Mouse (Mus musculus): ENCODE measurements around the gene Gstp2. TPM values are rescaled to one million over a fixed set of nuclear protein-coding genes. Genes with fewer than 3 reads are reported as not detected.

The Gstp2 gene
- polyA plus RNA-seq, 1 experiment from 2014 or later = 13.2 TPM

GRCm38 (mm10) chr19:3990804-3991203, 55.0 kb downstream of the Gstp2 start:
- H3K4me2 ChIP-seq = no peak overlapping the region
- H3K9ac ChIP-seq = no peak overlapping the region
- H3K36me3 ChIP-seq = no peaks in the 10 kb centered on the region
- no peaks in the 10 kb centered on the region for H3K9me3 ChIP-seq
- WGBS = 33% methylated on average over 6 of the region's 6 CpGs
- no peak overlapping the region for H3K27ac ChIP-seq
- peaks cover 9% of the 10 kb centered on the region for H3K4me1 ChIP-seq
- no peak for ATAC-seq (ENCODE audit: insufficient read depth, low FRiP score, low read depth)
- no peak overlapping the region for H3K4me3 ChIP-seq (replicated peaks)
- no peaks in the 10 kb centered on the region for H3K27me3 ChIP-seq (replicated peaks)

Other genes with a start within 250 kb of the Gstp2 start
- 56.9 and 65.3 TPM in 2 replicates for gene Chka, start 194.2 kb downstream of the Gstp2 start, polyA plus RNA-seq (2015; fragmentation: Nextera tagmentation; extraction: Ambion mirVana)
- 34.7 and 42.6 TPM in 2 replicates for gene Tcirg1, start 138.9 kb downstream of the Gstp2 start, polyA plus RNA-seq (2015; fragmentation: Nextera tagmentation; extraction: Ambion mirVana)
- 312 and 320 TPM in 2 replicates for gene Ndufs8, start 133.2 kb downstream of the Gstp2 start, polyA plus RNA-seq (2015; fragmentation: Nextera tagmentation; extraction: Ambion mirVana)
- gene Aldh3b1, start 116.2 kb downstream of the Gstp2 start, polyA plus RNA-seq (2015; fragmentation: Nextera tagmentation; extraction: Ambion mirVana) = 3.6 and 4.2 TPM in 2 replicates
- 21.4 and 22.2 TPM in 2 replicates for gene Unc93b1, start 110.8 kb downstream of the Gstp2 start, polyA plus RNA-seq (2015; fragmentation: Nextera tagmentation; extraction: Ambion mirVana)
- 0.06 and 0.12 TPM in 2 replicates for gene Aldh3b3, start 87.4 kb downstream of the Gstp2 start, polyA plus RNA-seq (2015; fragmentation: Nextera tagmentation; extraction: Ambion mirVana)
- gene Aldh3b2, start 73.7 kb downstream of the Gstp2 start, polyA plus RNA-seq (2015; fragmentation: Nextera tagmentation; extraction: Ambion mirVana) = 14.6 and 22.8 TPM in 2 replicates
- 9.2 and 9.8 TPM in 2 replicates for gene Acy3, start 59.5 kb downstream of the Gstp2 start, polyA plus RNA-seq (2015; fragmentation: Nextera tagmentation; extraction: Ambion mirVana)
- gene Tbx10, start 53.3 kb downstream of the Gstp2 start, polyA plus RNA-seq (2015; fragmentation: Nextera tagmentation; extraction: Ambion mirVana) = 0.21 and 0.31 TPM in 2 replicates
- 32.2 and 33.6 TPM in 2 replicates for gene Nudt8, start 45.4 kb downstream of the Gstp2 start, polyA plus RNA-seq (2015; fragmentation: Nextera tagmentation; extraction: Ambion mirVana)
- gene Gm49405, start 45.4 kb downstream of the Gstp2 start, polyA plus RNA-seq (2015; fragmentation: Nextera tagmentation; extraction: Ambion mirVana) = 3.5 and 3.8 TPM in 2 replicates
- gene Doc2g, start 42.7 kb downstream of the Gstp2 start, polyA plus RNA-seq (2015; fragmentation: Nextera tagmentation; extraction: Ambion mirVana) = 4.0 and 4.5 TPM in 2 replicates
- gene Ndufv1, start 33.2 kb downstream of the Gstp2 start, polyA plus RNA-seq (2015; fragmentation: Nextera tagmentation; extraction: Ambion mirVana) = 198 and 218 TPM in 2 replicates
- gene Gstp1, start 8.0 kb downstream of the Gstp2 start, polyA plus RNA-seq (2015; fragmentation: Nextera tagmentation; extraction: Ambion mirVana) = 711 and 842 TPM in 2 replicates
- 3.3 and 7.1 TPM in 2 replicates for gene Gstp3, start 13.5 kb upstream of the Gstp2 start, polyA plus RNA-seq (2015; fragmentation: Nextera tagmentation; extraction: Ambion mirVana)
- 3.1 and 3.6 TPM in 2 replicates for gene Cabp2, start 35.6 kb upstream of the Gstp2 start, polyA plus RNA-seq (2015; fragmentation: Nextera tagmentation; extraction: Ambion mirVana)
- gene Cdk2ap2, start 51.2 kb upstream of the Gstp2 start, polyA plus RNA-seq (2015; fragmentation: Nextera tagmentation; extraction: Ambion mirVana) = 121 and 130 TPM in 2 replicates
- 12.9 and 16.2 TPM in 2 replicates for gene Pitpnm1, start 54.0 kb upstream of the Gstp2 start, polyA plus RNA-seq (2015; fragmentation: Nextera tagmentation; extraction: Ambion mirVana)
- 79.0 and 91.0 TPM in 2 replicates for gene Aip, start 79.8 kb upstream of the Gstp2 start, polyA plus RNA-seq (2015; fragmentation: Nextera tagmentation; extraction: Ambion mirVana)
- not detected in 2 replicates for gene Gpr152, start 93.8 kb upstream of the Gstp2 start, polyA plus RNA-seq (2015; fragmentation: Nextera tagmentation; extraction: Ambion mirVana)
- gene Cabp4, start 98.0 kb upstream of the Gstp2 start, polyA plus RNA-seq (2015; fragmentation: Nextera tagmentation; extraction: Ambion mirVana) = 0.13 and 0.19 TPM in 2 replicates
- 164 and 180 TPM in 2 replicates for gene Coro1b, start 102.6 kb upstream of the Gstp2 start, polyA plus RNA-seq (2015; fragmentation: Nextera tagmentation; extraction: Ambion mirVana)
- gene Ptprcap, start 107.6 kb upstream of the Gstp2 start, polyA plus RNA-seq (2015; fragmentation: Nextera tagmentation; extraction: Ambion mirVana) = 6.4 and 7.5 TPM in 2 replicates
- 44.7 and 49.5 TPM in 2 replicates for gene Rps6kb2, start 117.3 kb upstream of the Gstp2 start, polyA plus RNA-seq (2015; fragmentation: Nextera tagmentation; extraction: Ambion mirVana)
- gene Carns1, start 129.5 kb upstream of the Gstp2 start, polyA plus RNA-seq (2015; fragmentation: Nextera tagmentation; extraction: Ambion mirVana) = 1.5 and 2.0 TPM in 2 replicates
- gene Tbc1d10c, start 145.3 kb upstream of the Gstp2 start, polyA plus RNA-seq (2015; fragmentation: Nextera tagmentation; extraction: Ambion mirVana) = 3.0 and 4.0 TPM in 2 replicates
- 745 and 766 TPM in 2 replicates for gene Ppp1ca, start 146.0 kb upstream of the Gstp2 start, polyA plus RNA-seq (2015; fragmentation: Nextera tagmentation; extraction: Ambion mirVana)
- 25.4 and 27.4 TPM in 2 replicates for gene Rad9a, start 155.6 kb upstream of the Gstp2 start, polyA plus RNA-seq (2015; fragmentation: Nextera tagmentation; extraction: Ambion mirVana)
- 5.4 and 6.2 TPM in 2 replicates for gene Clcf1, start 168.2 kb upstream of the Gstp2 start, polyA plus RNA-seq (2015; fragmentation: Nextera tagmentation; extraction: Ambion mirVana)
- not detected in 2 replicates for gene AC109138.7, start 168.3 kb upstream of the Gstp2 start, polyA plus RNA-seq (2015; fragmentation: Nextera tagmentation; extraction: Ambion mirVana)
- 26.7 and 36.4 TPM in 2 replicates for gene Pold4, start 185.9 kb upstream of the Gstp2 start, polyA plus RNA-seq (2015; fragmentation: Nextera tagmentation; extraction: Ambion mirVana)
- 27.6 and 32.6 TPM in 2 replicates for gene Ssh3, start 223.2 kb upstream of the Gstp2 start, polyA plus RNA-seq (2015; fragmentation: Nextera tagmentation; extraction: Ambion mirVana)
- gene Ankrd13d, start 237.1 kb upstream of the Gstp2 start, polyA plus RNA-seq (2015; fragmentation: Nextera tagmentation; extraction: Ambion mirVana) = 9.5 TPM in 2 replicates

Data from stomach, embryonic 15.5 days (tissue).